Mouse (Mus musculus) brain, embryonic 14.5 days (tissue): Measurements from ENCODE around the gene Dnaaf1.

ENCODE experiments used
- CTCF ChIP-seq: fragments of 200-500 bp; IDR thresholded peaks from 2 replicates; pipeline ENCODE4 v1.5.1; 2012; ENCODE audit warnings: inconsistent platforms, mild to moderate bottlenecking, moderate library complexity, borderline replicate concordance; ENCODE audit not compliant: insufficient read depth, insufficient read length; ENCODE audit errors: extremely low read depth
- POLR2A ChIP-seq: fragments of 200-500 bp; IDR thresholded peaks from 2 replicates; pipeline ENCODE4 v1.6.1; 2012; ENCODE audit warnings: mild to moderate bottlenecking, inconsistent platforms, borderline replicate concordance; ENCODE audit not compliant: poor library complexity, insufficient read depth, insufficient read length, severe bottlenecking; ENCODE audit errors: extremely low read depth

GRCm38 (mm10) chr8:119625788-119626187 lies 50.8 kb downstream of the Dnaaf1 start:
- no peak for TF ChIP-seq CTCF
- no peak for TF ChIP-seq POLR2A
